Mouse (Mus musculus) thymus, adult 18-20 months (tissue): ENCODE data around the gene Frmd4b.

Experiments used
- DNase-seq, 2 experiments: peaks; one replicate each; pipeline ENCODE4 v3.0.0; 2022; ENCODE audit warnings: mixed read lengths in 2 of 2

Gene Frmd4b

GRCm38 (mm10) chr6:97518467-97518866 is 98.9 kb downstream of the Frmd4b start:
- no peak for DNase-seq

GRCm38 (mm10) chr6:97517616-97518235 is 99.6 kb downstream of the Frmd4b start:
- DNase-seq = no peak

GRCm38 (mm10) chr6:97516941-97517340 is 100.4 kb downstream of the Frmd4b start:
- no peak for DNase-seq

- DNase-seq = no peak
These were observed 106.6 kb downstream of the Frmd4b start for GRCm38 (mm10) chr6:97510771-97511170.

- no peak for DNase-seq
These were observed 107.9 kb downstream of the Frmd4b start for GRCm38 (mm10) chr6:97509434-97509833.

- DNase-seq = no peak
These were observed 108.9 kb downstream of the Frmd4b start for GRCm38 (mm10) chr6:97508480-97508879.

GRCm38 (mm10) chr6:97507893-97508292 is 109.4 kb downstream of the Frmd4b start:
- no peak for DNase-seq

- no peak for DNase-seq
These were observed 111.1 kb downstream of the Frmd4b start for GRCm38 (mm10) chr6:97506141-97506650.

GRCm38 (mm10) chr6:97504673-97505072 is 112.7 kb downstream of the Frmd4b start:
- DNase-seq = no peak

- DNase-seq = no peak
These were observed 116.3 kb downstream of the Frmd4b start for GRCm38 (mm10) chr6:97501000-97501399.

- DNase-seq = no peak
These were observed 117.1 kb downstream of the Frmd4b start for GRCm38 (mm10) chr6:97500246-97500645.

- no peak for DNase-seq
These were observed 121.3 kb downstream of the Frmd4b start for GRCm38 (mm10) chr6:97496002-97496401.

GRCm38 (mm10) chr6:97491065-97491464 is 126.3 kb downstream of the Frmd4b start:
- no peak for DNase-seq

- no peak for DNase-seq
These were observed 128.5 kb downstream of the Frmd4b start for GRCm38 (mm10) chr6:97488821-97489220.

- DNase-seq = no peak
These were observed 129.1 kb downstream of the Frmd4b start for GRCm38 (mm10) chr6:97488280-97488679.

GRCm38 (mm10) chr6:97487535-97488081 is 129.7 kb downstream of the Frmd4b start:
- no peak for DNase-seq

GRCm38 (mm10) chr6:97486813-97487361 is 130.5 kb downstream of the Frmd4b start:
- DNase-seq = no peak

GRCm38 (mm10) chr6:97485886-97486386 is 131.4 kb downstream of the Frmd4b start:
- no peak for DNase-seq

GRCm38 (mm10) chr6:97481912-97482311 is 135.4 kb downstream of the Frmd4b start:
- no peak for DNase-seq

- no peak for DNase-seq
These were observed 138.1 kb downstream of the Frmd4b start for GRCm38 (mm10) chr6:97478981-97479860.

GRCm38 (mm10) chr6:97473672-97474071 is 143.7 kb downstream of the Frmd4b start:
- peak in 1 of 2 experiments; percentile 15 for DNase-seq

GRCm38 (mm10) chr6:97472873-97473550 is 144.3 kb downstream of the Frmd4b start:
- no peak for DNase-seq
